Mouse (Mus musculus) olfactory bulb, adult 2 months (tissue): ENCODE measurements around the gene Daxx. TPM values are rescaled to one million over a fixed set of nuclear protein-coding genes. Genes with fewer than 3 reads are reported as not detected.

Source experiments
- H3K27ac ChIP-seq: fragments of 200-500 bp; 2 replicates; pipeline ENCODE4 v1.5.1; 2012; ENCODE audit warnings: low read depth, low read length; ENCODE audit not compliant: insufficient read depth
- H3K4me1 ChIP-seq: fragments of 200-500 bp; 2 replicates; pipeline ENCODE4 v1.6.1; 2012; ENCODE audit warnings: low read length; ENCODE audit not compliant: control insufficient read depth, insufficient read depth
- H3K4me3 ChIP-seq: fragments of 200-500 bp; 2 replicates; pipeline ENCODE4 v1.5.1; 2012; ENCODE audit warnings: mild to moderate bottlenecking, low read depth, low read length, moderate library complexity; ENCODE audit not compliant: insufficient read depth
- CTCF ChIP-seq: fragments of 200-500 bp; IDR thresholded peaks from 2 replicates; pipeline ENCODE4 v1.5.1; 2012; ENCODE audit warnings: low read depth, mild to moderate bottlenecking, low read length, moderate library complexity; ENCODE audit not compliant: insufficient read depth
- POLR2A ChIP-seq: fragments of 200-500 bp; IDR thresholded peaks from 2 replicates; pipeline ENCODE4 v1.6.1; 2012; ENCODE audit warnings: mild to moderate bottlenecking, low read depth, low read length, moderate library complexity; ENCODE audit not compliant: insufficient read depth
- WGBS: fragments of 180-500 bp; shearing (Covaris S2); methylation state at CpG from one replicate; pipeline ENCODE4 v1.1.7; 2018; 5-methylcytosine and 5-hydroxymethylcytosine counted together
- polyA plus RNA-seq: library from polyadenylated mRNA; stranded (reverse); fragments of >200 nt; gene quantifications from 2 replicates; pipeline ENCODE4 v1.2.4, GENCODE M21; 2012; ENCODE audit warnings: low replicate concordance; ENCODE audit not compliant: missing spikeins, insufficient read depth, insufficient read length

Gene Daxx
- polyA plus RNA-seq, 1 experiment = not detected

DNA sequence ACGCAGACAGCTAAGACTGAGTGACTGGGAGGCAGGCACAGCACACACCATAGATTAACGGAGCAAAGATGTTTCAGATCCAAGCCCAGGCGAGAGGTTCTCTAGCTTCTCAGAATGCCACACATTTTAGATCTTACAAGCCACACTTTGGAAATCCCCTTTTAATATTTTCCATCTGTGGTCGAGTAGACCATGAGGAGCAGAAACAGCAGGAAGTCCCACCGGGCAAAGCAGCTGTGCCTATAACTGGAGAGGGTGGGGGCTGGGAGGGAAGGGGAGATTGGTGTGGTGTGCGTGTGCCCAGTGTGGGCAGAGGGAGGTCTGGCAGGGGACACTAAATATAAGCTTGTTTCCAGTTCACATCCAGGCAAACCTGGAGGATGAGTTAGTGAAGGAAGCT lies 48.3 kb downstream of the Daxx start:
- no peak overlapping the region for H3K4me3 ChIP-seq
- peaks cover 12% of the 10 kb centered on the region for H3K4me1 ChIP-seq
- WGBS = 83% methylated on average over 6 of the region's 6 CpGs

GRCm38 (mm10) chr17:33958451-33958850 lies 49.2 kb downstream of the Daxx start:
- WGBS = 95% methylated on average over 11 of the region's 11 CpGs
- no peak overlapping the region for H3K27ac ChIP-seq
- TF ChIP-seq CTCF = no peak
- TF ChIP-seq POLR2A = no peak

More for the DNA sequence above, 48.3 kb downstream of the Daxx start:
- TF ChIP-seq CTCF = no peak
- TF ChIP-seq POLR2A = no peak
- H3K27ac ChIP-seq = no peak overlapping the region

DNA sequence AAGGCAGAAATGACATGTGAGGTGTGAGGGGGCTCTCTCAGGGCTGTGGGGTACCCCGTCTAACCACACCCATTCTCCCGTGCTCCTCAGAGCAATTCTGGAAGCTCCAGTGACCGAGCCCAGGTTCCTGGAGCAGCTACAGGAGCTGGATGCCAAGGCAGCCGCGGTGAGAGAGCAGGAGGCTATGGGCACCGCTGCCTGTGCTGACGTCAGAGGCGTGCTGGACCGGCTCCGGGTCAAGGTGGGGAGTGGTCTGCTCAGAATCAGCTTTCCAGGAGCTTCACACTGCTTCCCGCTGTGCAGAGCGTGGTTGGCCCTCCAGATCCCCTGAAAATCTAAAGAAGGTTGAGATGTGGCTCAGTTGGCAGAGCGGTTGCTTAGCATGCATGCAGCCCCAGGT lies 49.9 kb downstream of the Daxx start:
- TF ChIP-seq POLR2A (no peak), CTCF (no peak)
- 94% methylated on average over 13 of the region's 13 CpGs for WGBS
- Histone ChIP-seq H3K4me1 (peaks cover 11% of the 10 kb centered on the region), H3K27ac (no peak overlapping the region), H3K4me3 (no peak overlapping the region)

More at GRCm38 (mm10) chr17:33958451-33958850, 49.2 kb downstream of the Daxx start:
- Histone ChIP-seq H3K4me3 (no peak overlapping the region), H3K4me1 (peaks cover 12% of the 10 kb centered on the region)

DNA sequence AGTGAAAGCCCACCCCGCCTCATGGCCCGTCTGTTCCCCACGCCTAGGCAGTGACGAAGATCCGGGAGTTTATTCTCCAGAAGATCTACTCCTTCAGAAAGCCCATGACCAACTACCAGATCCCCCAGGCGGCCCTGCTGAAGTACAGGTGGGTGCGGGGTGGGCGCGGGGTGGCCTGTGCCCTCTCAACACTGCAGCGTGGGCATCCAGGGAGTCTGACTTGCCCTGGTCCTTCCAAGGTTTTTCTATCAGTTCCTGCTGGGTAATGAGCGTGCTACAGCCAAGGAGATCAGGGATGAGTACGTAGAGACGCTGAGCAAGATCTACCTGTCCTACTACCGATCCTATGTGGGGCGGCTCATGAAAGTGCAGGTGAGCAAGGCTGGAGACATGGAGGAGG lies 50.7 kb downstream of the Daxx start:
- no peak overlapping the region for H3K27ac ChIP-seq
- TF ChIP-seq CTCF (no peak), POLR2A (no peak)
- peaks cover 4% of the 10 kb centered on the region for H3K4me1 ChIP-seq
- WGBS = 93% methylated on average over 15 of the region's 15 CpGs
- H3K4me3 ChIP-seq = no peak overlapping the region

GRCm38 (mm10) chr17:33962876-33963275 lies 53.7 kb downstream of the Daxx start:
- TF ChIP-seq POLR2A (no peak), CTCF (no peak)
- Histone ChIP-seq H3K4me1 (peaks cover under 1% of the 10 kb centered on the region; the same call in 1 of the 2 replicates), H3K4me3 (no peak overlapping the region), H3K27ac (no peak overlapping the region)
- WGBS = 96% methylated on average over 7 of the region's 7 CpGs

Other genes starting within 250 kb of the Daxx start
- gene Hnrnpm, start 222.6 kb upstream of the Daxx start, polyA plus RNA-seq = 317 TPM in 1 of 2 replicates, not detected in the other
- not detected in 2 replicates for gene March2, start 190.7 kb upstream of the Daxx start, polyA plus RNA-seq
- gene Rab11b, start 148.9 kb upstream of the Daxx start, polyA plus RNA-seq = 744 TPM in 1 of 2 replicates, not detected in the other
- not detected in 2 replicates for gene Angptl4, start 127.6 kb upstream of the Daxx start, polyA plus RNA-seq
- not detected in 2 replicates for gene Kank3, start 98.9 kb upstream of the Daxx start, polyA plus RNA-seq
- not detected in 2 replicates for gene Rps28, start 84.9 kb upstream of the Daxx start, polyA plus RNA-seq
- 751 TPM in 1 of 2 replicates, not detected in the other for gene Ndufa7, start 84.8 kb upstream of the Daxx start, polyA plus RNA-seq
- gene Cd320, start 66.3 kb upstream of the Daxx start, polyA plus RNA-seq = not detected in 2 replicates
- gene Gm7029, start 35.6 kb upstream of the Daxx start, polyA plus RNA-seq = not detected in 2 replicates
- not detected in 2 replicates for gene Kifc1, start 18.8 kb upstream of the Daxx start, polyA plus RNA-seq
- not detected in 2 replicates for gene Platr17, start 4.3 kb upstream of the Daxx start, polyA plus RNA-seq
- gene Tapbp, start 6.5 kb downstream of the Daxx start, polyA plus RNA-seq = 118 TPM in 1 of 2 replicates, not detected in the other
- gene Zbtb22, start 6.5 kb downstream of the Daxx start, polyA plus RNA-seq = not detected in 2 replicates
- 671 TPM in 1 of 2 replicates, not detected in the other for gene Rgl2, start 20.1 kb downstream of the Daxx start, polyA plus RNA-seq
- not detected in 2 replicates for gene Pfdn6, start 30.9 kb downstream of the Daxx start, polyA plus RNA-seq
- gene Wdr46, start 31.2 kb downstream of the Daxx start, polyA plus RNA-seq = not detected in 2 replicates
- gene B3galt4, start 42.1 kb downstream of the Daxx start, polyA plus RNA-seq = not detected in 2 replicates
- not detected in 2 replicates for gene Vps52, start 46.4 kb downstream of the Daxx start, polyA plus RNA-seq
- gene Rps18, start 46.6 kb downstream of the Daxx start, polyA plus RNA-seq = 1,298 TPM in 1 of 2 replicates, not detected in the other
- not detected in 2 replicates for gene H2-K1, start 90.9 kb downstream of the Daxx start, polyA plus RNA-seq
- gene Ring1, start 115.3 kb downstream of the Daxx start, polyA plus RNA-seq = not detected in 2 replicates
- gene H2-Ke6, start 118.6 kb downstream of the Daxx start, polyA plus RNA-seq = not detected in 2 replicates
- not detected in 2 replicates for gene Slc39a7, start 122.3 kb downstream of the Daxx start, polyA plus RNA-seq
- not detected in 2 replicates for gene Rxrb, start 122.4 kb downstream of the Daxx start, polyA plus RNA-seq
- gene Col11a2, start 130.0 kb downstream of the Daxx start, polyA plus RNA-seq = not detected in 2 replicates
- not detected in 2 replicates for gene H2-Oa, start 182.9 kb downstream of the Daxx start, polyA plus RNA-seq
- not detected in 2 replicates for gene H2-DMa, start 210.1 kb downstream of the Daxx start, polyA plus RNA-seq
- gene Brd2, start 213.2 kb downstream of the Daxx start, polyA plus RNA-seq = 233 TPM in 1 of 2 replicates, not detected in the other
- not detected in 2 replicates for gene H2-DMb2, start 233.9 kb downstream of the Daxx start, polyA plus RNA-seq
- not detected in 2 replicates for gene H2-DMb1, start 243.7 kb downstream of the Daxx start, polyA plus RNA-seq